Mouse (Mus musculus) lung, postnatal 0 days (tissue): ENCODE results near the gene 4833439L19Rik.

Experiments
- CTCF ChIP-seq: IDR thresholded peaks from 2 replicates; pipeline ENCODE4 v1.5.1; 2016; ENCODE audit warnings: antibody characterized with exemption, mild to moderate bottlenecking
- EP300 ChIP-seq: IDR thresholded peaks from 2 replicates; pipeline ENCODE4 v1.6.1; 2016; ENCODE audit warnings: antibody characterized with exemption, mild to moderate bottlenecking, control low read depth

GRCm38 (mm10) chr13:54564232-54565200 lies 719 bp downstream of the 4833439L19Rik start:
- no peak for TF ChIP-seq CTCF
- TF ChIP-seq EP300 = no peak
